Mouse (Mus musculus) hindbrain, embryonic 10.5 days (tissue): Measurements from ENCODE around the gene Fam13c. TPM values are rescaled to one million over a fixed set of nuclear protein-coding genes. Genes with fewer than 3 reads are reported as not detected.
A peak's percentile ranks its signal among the peaks of the same experiment; 100 is the strongest.

Source experiments
- DNase-seq: peaks from one replicate; pipeline ENCODE4 v3.0.0-alpha.2; 2017; ENCODE audit warnings: low spot score
- H3K27ac ChIP-seq: fragments of 300-500 bp; sonication (generic); 2 replicates; pipeline ENCODE4 v1.5.1; 2016; ENCODE audit warnings: mild to moderate bottlenecking, moderate library complexity
- H3K27me3 ChIP-seq: fragments of 300-500 bp; sonication (generic); 2 replicates; pipeline ENCODE4 v1.6.1; 2016; ENCODE audit warnings: mild to moderate bottlenecking; ENCODE audit not compliant: poor library complexity, insufficient read depth, severe bottlenecking
- H3K36me3 ChIP-seq: fragments of 300-500 bp; sonication (generic); 2 replicates; pipeline ENCODE4 v1.6.1; 2016; ENCODE audit warnings: mild to moderate bottlenecking, moderate library complexity
- H3K4me1 ChIP-seq: fragments of 300-500 bp; sonication (generic); replicated peaks from 2 replicates; pipeline ENCODE4 v1.6.1; 2016; ENCODE audit warnings: mild to moderate bottlenecking
- H3K4me3 ChIP-seq: fragments of 300-500 bp; sonication (generic); 2 replicates; pipeline ENCODE4 v1.5.1; 2016; ENCODE audit warnings: mild to moderate bottlenecking, moderate library complexity
- H3K9me3 ChIP-seq: fragments of 300-500 bp; sonication (generic); 2 replicates; pipeline ENCODE4 v1.6.1; 2016; ENCODE audit warnings: mild to moderate bottlenecking, moderate library complexity
- WGBS: fragments of 180-500 bp; shearing (Covaris S2); methylation state at CpG from one replicate; pipeline ENCODE4 v1.1.7; 2016; 5-methylcytosine and 5-hydroxymethylcytosine counted together
- polyA plus RNA-seq: library from polyadenylated mRNA; unstranded; fragments of >200 nt; fragmentation: Nextera tagmentation; extraction: Ambion mirVana; gene quantifications from 2 replicates; pipeline ENCODE4 v1.2.1, GENCODE M21; 2016

The Fam13c gene
- polyA plus RNA-seq, 1 experiment from 2014 or later: 13.7 TPM

DNA sequence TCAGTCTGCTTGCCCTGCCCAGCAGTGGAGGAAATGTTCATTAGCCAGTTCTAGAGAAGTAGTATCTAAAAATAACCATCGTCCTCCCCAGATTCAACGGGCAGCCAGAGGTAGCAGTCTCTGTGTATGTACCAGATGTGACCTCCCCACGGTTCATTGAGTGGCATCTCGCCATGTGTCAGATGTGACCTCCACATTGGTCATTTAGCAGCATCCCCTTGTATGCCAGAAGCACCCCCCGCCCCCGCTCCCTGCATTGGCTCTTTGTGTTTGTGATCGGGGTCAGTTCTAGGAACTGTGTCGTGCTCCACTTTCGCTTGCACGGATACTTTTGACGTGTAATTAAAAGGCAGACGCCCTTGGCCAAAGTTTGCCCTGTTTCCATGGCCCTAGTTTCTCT, 95.1 kb downstream of the Fam13c start:
- H3K27me3 ChIP-seq: no peaks in the 10 kb centered on the region
- no peak overlapping the region for H3K4me3 ChIP-seq
- peaks cover 52% of the 10 kb centered on the region for H3K36me3 ChIP-seq
- H3K27ac ChIP-seq: no peak overlapping the region
- no peak for DNase-seq
- no peaks in the 10 kb centered on the region for H3K4me1 ChIP-seq
- WGBS: 84% methylated on average over 12 of the region's 12 CpGs
- H3K9me3 ChIP-seq: no peaks in the 10 kb centered on the region

DNA sequence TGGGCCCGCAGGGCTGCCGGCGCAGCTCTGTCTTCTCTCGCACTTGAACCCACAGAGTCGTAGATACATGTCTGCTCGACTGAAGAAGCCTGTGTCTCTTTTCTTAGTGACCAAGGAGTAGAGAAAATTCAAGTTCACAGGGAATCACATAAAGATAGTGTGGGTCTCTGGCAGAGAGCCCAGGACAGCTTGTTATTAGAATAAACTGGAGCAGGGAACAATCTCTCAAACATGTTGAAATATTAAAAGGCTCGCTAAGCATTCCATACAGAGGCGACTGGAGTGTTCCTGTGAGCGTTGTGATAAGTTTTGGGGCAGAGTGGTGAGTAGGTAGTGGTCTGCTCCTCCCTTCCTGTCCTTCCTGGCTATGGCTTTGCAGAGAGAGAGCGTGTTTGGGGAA, 97.4 kb downstream of the Fam13c start:
- 92% methylated on average over 10 of the region's 10 CpGs for WGBS
- H3K27me3 ChIP-seq: no peaks in the 10 kb centered on the region
- H3K4me3 ChIP-seq: no peak overlapping the region
- H3K9me3 ChIP-seq: no peaks in the 10 kb centered on the region
- peaks cover 55% of the 10 kb centered on the region for H3K36me3 ChIP-seq
- DNase-seq: no peak
- no peak overlapping the region for H3K27ac ChIP-seq
- no peaks in the 10 kb centered on the region for H3K4me1 ChIP-seq

DNA sequence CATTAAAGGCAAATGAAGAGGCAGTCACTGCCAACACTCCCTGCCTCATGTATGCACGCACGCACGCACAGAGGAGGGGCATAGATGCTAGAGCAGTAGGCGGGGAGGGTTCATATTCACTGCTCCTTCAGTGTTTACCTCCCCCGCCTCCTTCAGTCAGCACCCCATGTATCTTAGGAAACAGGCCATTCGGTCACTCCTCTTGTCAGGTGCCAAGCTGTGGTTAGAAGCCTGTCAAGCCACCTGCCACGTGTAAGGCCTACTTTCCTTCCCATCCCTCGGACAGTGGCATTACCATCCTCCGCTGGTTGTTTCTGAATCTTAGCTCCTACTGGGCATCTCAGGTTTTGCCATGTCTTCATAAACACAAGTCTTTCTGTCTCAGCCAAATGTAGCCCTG, 99.0 kb downstream of the Fam13c start:
- DNase-seq: no peak
- H3K9me3 ChIP-seq: no peaks in the 10 kb centered on the region
- 91% methylated on average over 9 of the region's 9 CpGs for WGBS

DNA sequence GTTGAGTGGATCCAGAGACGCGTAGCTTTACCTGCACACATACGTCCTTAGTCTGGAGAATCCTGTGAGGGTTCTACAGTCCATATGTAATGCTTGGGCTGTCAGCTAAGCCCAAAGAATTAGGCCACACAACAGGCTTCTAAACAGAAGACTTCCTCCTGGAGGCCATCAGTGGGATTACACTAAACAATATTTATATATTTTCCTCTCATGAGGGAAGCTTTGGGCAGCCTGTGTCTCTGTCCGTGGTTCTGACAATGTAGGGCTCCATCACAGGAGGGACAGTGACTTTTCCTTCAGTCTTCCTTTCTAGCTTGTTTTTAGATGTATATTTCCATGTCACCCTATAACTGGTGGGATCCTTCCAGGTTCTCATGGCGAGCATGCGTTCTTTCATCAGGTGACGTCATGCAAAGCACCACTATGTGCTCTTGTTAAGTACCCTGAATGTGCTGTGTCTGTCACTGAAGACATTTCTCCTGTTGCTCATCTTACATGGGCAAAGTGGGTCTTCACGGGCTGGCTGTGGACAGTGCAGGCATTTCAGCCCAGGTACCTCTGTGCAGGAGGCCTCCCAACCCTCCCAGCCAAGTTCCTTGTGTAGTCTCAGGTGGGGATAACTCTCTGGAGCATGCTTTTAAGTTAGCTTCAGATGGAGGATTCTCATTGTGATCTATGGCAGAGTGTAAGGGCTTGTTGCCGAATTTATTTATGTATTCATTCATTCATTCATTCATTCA, 100.3 kb downstream of the Fam13c start:
- DNase-seq: peak; percentile 10
- no peaks in the 10 kb centered on the region for H3K9me3 ChIP-seq
- no peaks in the 10 kb centered on the region for H3K4me1 ChIP-seq
- no peaks in the 10 kb centered on the region for H3K27me3 ChIP-seq
- H3K4me3 ChIP-seq: no peak overlapping the region
- H3K36me3 ChIP-seq: peaks cover 64% of the 10 kb centered on the region
- no peak overlapping the region for H3K27ac ChIP-seq
- 85% methylated on average over 9 of the region's 9 CpGs for WGBS

More for the DNA sequence above, 99.0 kb downstream of the Fam13c start:
- Histone ChIP-seq H3K27me3 (no peaks in the 10 kb centered on the region), H3K4me3 (no peak overlapping the region), H3K36me3 (peaks cover 64% of the 10 kb centered on the region), H3K4me1 (no peaks in the 10 kb centered on the region), H3K27ac (no peak overlapping the region)

DNA sequence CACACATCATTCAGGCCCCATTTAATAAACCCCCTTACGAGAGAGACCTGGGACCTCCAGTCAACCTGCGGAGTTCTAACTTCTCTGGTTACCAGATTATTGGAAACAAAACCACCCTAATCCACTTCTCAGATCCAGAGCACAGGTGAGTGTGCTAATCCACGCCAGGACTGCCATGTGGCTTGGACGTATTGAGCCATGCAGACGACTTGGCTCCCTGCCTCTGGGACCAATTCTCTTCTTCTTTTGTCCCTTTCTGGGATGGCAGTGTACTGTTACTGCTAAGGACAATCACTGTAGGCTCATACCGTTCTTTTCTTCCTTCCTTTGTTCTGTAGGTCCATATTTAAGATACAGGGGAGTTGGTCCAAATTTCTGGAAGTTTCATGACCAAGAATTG, 102.6 kb downstream of the Fam13c start:
- WGBS: 82% methylated on average over 6 of the region's 6 CpGs
- no peak for DNase-seq
- Histone ChIP-seq H3K27me3 (no peaks in the 10 kb centered on the region), H3K9me3 (no peaks in the 10 kb centered on the region), H3K36me3 (peaks cover 60% of the 10 kb centered on the region), H3K4me3 (no peak overlapping the region), H3K27ac (no peak overlapping the region), H3K4me1 (no peaks in the 10 kb centered on the region)

DNA sequence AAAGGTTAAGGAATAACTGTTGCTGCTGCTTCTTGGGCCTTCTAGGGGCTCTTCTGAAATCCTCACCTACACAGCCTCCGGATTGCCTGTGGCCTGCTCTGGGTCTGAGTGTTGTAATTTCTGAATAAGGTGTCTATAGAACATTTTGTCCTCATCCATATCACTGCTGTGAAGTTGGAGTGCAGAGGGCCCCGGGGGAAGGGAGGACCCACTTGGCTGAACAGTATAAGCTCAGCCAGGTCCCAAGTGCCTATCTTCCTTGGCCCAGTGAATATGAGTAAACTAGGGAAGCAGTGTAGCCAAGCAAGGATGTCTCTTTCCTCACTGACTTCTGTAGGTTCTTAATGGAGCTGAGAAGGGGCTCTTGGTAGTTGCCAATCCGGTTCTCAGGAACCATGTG, 112.2 kb downstream of the Fam13c start:
- Histone ChIP-seq H3K27me3 (no peaks in the 10 kb centered on the region), H3K27ac (no peak overlapping the region), H3K36me3 (peaks cover 62% of the 10 kb centered on the region), H3K4me1 (no peaks in the 10 kb centered on the region), H3K9me3 (no peaks in the 10 kb centered on the region), H3K4me3 (no peak overlapping the region)
- no peak for DNase-seq
- 89% methylated on average over 3 of the region's 3 CpGs for WGBS

DNA sequence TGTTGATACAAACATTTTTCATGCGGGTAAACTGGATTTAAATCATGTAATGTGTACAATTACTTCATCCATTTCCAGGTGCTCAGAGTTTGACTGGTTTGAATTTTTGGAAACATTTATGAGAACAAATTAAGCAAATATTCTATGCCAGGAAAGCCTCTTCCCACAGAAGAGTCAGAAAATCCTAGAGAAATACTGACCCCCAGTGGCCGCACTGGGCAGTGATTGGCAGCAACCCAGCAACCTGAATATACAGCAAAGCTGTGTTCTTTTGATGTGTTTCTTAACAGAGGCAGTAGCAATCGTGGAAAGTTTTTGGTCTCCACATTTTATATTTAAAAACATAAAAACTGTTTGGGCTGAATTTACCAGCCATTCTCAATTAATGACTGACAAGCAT, 123.4 kb downstream of the Fam13c start:
- H3K27me3 ChIP-seq: no peaks in the 10 kb centered on the region
- DNase-seq: peak; percentile 69
- H3K4me3 ChIP-seq: no peak overlapping the region
- H3K9me3 ChIP-seq: no peaks in the 10 kb centered on the region
- WGBS: 34% methylated on average over 3 of the region's 3 CpGs
- H3K4me1 ChIP-seq: no peaks in the 10 kb centered on the region
- no peak overlapping the region for H3K27ac ChIP-seq
- H3K36me3 ChIP-seq: peaks cover 39% of the 10 kb centered on the region

DNA sequence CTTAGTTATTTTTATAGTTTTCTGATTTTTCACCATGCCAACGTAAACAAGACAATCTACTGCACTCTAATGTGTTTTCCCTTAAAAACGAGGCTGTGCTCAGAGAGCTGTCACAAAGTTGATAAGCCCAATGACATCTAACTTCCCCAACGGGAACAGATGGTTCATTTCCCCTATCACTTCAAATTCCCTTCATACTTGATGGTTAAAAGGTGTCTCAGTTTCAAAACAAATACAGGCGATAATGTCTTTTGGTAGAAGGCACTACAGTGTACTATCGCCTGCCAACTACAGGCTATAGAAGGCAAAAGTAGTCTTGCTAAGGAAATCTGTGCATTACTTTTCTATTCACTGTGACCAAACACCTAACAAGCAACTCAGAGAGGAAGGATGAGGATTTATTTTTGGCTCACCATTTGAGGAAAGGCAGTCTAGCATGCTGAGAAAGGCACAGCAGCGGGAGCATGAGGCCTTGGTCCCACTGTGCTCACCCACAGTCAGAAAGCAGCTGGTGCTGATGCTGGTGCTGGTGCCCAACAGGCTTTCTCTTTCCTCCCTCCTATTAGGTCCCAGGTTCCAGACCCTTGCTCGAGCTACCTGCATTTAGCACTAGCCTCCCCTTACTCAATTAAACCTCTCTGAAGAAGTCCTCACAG, 141.4 kb downstream of the Fam13c start:
- H3K36me3 ChIP-seq: no peaks in the 10 kb centered on the region
- H3K4me3 ChIP-seq: no peak overlapping the region
- H3K27me3 ChIP-seq: no peaks in the 10 kb centered on the region
- no peaks in the 10 kb centered on the region for H3K4me1 ChIP-seq
- no peaks in the 10 kb centered on the region for H3K9me3 ChIP-seq
- 78% methylated on average over 7 of the region's 7 CpGs for WGBS
- DNase-seq: no peak
- no peak overlapping the region for H3K27ac ChIP-seq

DNA sequence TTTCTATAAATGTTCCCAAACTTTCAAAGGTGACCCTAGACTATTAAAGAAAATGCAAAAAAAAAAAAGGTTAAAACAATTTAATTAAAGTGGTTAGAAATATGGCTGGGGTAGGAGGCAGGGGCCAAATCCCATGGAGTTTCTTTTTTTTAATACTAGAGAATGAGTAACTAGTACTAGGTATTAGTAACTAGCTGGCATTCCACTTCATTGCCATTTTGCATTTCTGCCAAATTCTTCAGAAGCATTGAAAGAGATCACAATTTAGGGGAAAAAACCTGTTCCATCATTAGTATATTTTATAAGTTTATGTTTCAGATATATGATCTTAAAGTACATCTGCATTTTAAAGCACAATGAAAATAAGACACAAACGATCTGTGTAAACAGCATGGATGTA, 143.9 kb downstream of the Fam13c start:
- no peak for DNase-seq
- 85% methylated on average over 1 of the region's 1 CpGs for whole genome bisulfite sequencing

DNA sequence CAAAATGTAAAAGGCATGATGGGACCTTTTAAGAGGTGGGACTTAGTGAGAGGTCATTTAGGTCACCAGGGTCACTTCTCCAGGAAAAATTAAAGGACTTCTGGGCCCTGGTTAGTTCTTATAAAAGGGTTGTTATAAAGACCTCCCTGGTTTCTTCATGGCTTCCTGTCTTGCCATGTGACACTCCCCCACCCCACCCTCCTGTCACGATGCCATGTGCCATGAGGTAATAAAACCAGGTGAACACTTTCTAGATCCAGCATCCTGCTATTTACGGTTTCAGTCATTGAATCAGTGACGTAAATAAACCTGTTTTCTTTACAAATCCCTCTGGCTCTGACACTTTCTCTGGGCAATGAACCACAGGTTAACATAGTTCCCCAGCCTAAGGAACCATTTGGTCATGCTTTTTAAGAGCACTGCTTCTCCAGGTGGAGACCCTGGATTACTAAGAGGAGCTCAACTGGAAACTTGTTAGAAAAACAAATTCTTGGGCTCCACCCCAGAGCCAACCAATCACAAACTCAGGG, 146.7 kb downstream of the Fam13c start:
- no peaks in the 10 kb centered on the region for H3K9me3 ChIP-seq
- H3K4me3 ChIP-seq: no peak overlapping the region
- peaks cover 4% of the 10 kb centered on the region for H3K4me1 ChIP-seq
- no peak for DNase-seq
- 82% methylated on average over 3 of the region's 3 CpGs for WGBS
- no peaks in the 10 kb centered on the region for H3K36me3 ChIP-seq
- H3K27me3 ChIP-seq: no peaks in the 10 kb centered on the region
- H3K27ac ChIP-seq: no peak overlapping the region

More for the DNA sequence above, 143.9 kb downstream of the Fam13c start:
- no peaks in the 10 kb centered on the region for H3K9me3 ChIP-seq
- H3K4me3 ChIP-seq: no peak overlapping the region
- no peak overlapping the region for H3K27ac ChIP-seq
- peaks cover 4% of the 10 kb centered on the region for H3K4me1 ChIP-seq
- no peaks in the 10 kb centered on the region for H3K36me3 ChIP-seq
- H3K27me3 ChIP-seq: no peaks in the 10 kb centered on the region

DNA sequence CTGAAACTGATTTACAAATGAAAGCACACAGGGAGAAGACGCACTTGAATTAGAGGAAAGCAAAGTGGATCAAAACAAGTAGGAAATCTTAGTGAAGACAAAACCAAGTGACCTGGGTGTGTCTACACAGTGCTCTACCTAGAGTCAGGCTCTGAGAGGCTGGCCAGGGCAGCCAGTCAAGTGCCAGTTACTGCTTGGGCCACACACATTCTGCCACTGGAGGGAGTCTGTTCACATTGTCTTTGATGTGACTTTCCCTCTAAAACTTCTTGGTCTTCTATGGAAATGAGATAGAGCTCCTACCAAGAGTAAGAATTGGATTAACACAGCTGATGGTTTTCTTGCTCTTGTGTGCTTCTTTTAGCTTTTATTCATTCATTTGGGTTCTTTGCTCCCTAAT, 153.7 kb downstream of the Fam13c start:
- H3K27ac ChIP-seq: no peak overlapping the region
- peaks cover 5% of the 10 kb centered on the region; the same call in 1 of the 2 replicates for H3K27me3 ChIP-seq
- no peak overlapping the region for H3K4me3 ChIP-seq
- DNase-seq: peak; percentile 13
- no peaks in the 10 kb centered on the region for H3K36me3 ChIP-seq
- WGBS: 48% methylated on average over 1 of the region's 1 CpGs
- H3K4me1 ChIP-seq: peaks cover 25% of the 10 kb centered on the region; the same call in 1 of the 2 replicates
- H3K9me3 ChIP-seq: no peaks in the 10 kb centered on the region

DNA sequence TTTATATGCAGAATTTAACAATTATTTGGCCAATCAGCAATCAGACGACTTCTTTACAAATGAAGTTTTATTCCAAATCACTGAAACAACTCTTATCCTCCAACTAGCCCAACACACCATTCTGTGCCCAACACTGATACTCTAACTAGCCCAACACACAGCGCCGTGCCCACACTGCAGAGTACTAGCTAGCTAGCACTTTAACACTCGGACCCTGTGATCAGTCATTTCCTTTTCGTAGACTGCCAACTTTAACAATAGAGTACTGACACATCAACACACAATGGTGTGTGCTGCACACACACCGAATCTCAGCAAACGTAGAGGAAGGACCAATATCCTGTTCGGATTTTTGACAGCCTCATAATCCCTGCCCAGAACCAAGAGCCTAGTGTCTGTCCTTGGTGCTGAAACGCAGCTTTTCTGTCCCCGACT, 157.8 kb downstream of the Fam13c start:
- peaks cover 27% of the 10 kb centered on the region; the same call in 1 of the 2 replicates for H3K27me3 ChIP-seq
- peak overlapping the region; percentile 94 for H3K27ac ChIP-seq
- H3K4me1 ChIP-seq: peaks cover 35% of the 10 kb centered on the region; the same call in 1 of the 2 replicates
- H3K4me3 ChIP-seq: peak overlapping the region; percentile 71
- H3K36me3 ChIP-seq: no peaks in the 10 kb centered on the region
- H3K9me3 ChIP-seq: no peaks in the 10 kb centered on the region
- no peak for DNase-seq
- 17% methylated on average over 10 of the region's 10 CpGs for WGBS

DNA sequence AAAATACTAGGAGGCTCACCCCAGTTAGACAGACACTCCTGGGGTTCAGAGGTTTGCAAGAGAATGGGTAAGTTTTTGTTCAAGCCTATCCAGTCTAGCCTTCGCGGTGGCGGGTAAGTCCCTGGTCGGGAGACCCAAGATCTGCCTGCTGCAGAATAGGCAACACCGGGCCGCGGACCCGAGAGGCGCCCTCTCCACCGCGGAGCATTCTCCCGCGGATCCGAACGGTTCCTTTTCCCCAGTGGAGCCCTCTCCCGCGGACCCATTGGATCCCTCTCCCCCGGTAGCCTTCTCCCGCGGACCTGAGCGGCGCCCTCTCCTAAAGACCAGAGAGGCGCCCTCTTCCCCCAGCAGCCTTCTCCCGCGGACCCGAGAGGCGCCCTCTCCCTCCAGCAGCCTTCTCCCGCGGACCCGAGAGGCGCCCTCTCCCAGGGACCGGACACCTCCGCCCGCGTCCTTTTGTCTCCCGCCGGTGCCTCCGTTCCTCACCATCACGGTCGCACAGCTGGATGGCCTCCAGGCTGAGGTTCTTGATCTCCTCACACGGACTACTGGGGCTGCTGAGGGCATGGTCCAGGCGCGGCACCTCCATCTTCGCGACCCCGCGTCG, 158.3 kb downstream of the Fam13c start:
- H3K27me3 ChIP-seq: peaks cover 27% of the 10 kb centered on the region; the same call in 1 of the 2 replicates
- no peaks in the 10 kb centered on the region for H3K36me3 ChIP-seq
- peaks cover 35% of the 10 kb centered on the region; the same call in 1 of the 2 replicates for H3K4me1 ChIP-seq
- peak overlapping the region; percentile 94 for H3K27ac ChIP-seq
- DNase-seq: peak; percentile 65
- no peaks in the 10 kb centered on the region for H3K9me3 ChIP-seq
- WGBS: under 1% methylated on average over 48 of the region's 48 CpGs
- peak overlapping the region; percentile 71 for H3K4me3 ChIP-seq
